In genomic region chr6:120907876-120908597, GRCm38 (mm10) we compare ENCODE assay signal across 7 mouse cellular contexts. TPM values are rescaled to one million over a fixed set of nuclear protein-coding genes. Genes with fewer than 3 reads are reported as not detected.
DNase-seq lines count a peak whose midpoint lies in the region; ATAC-seq and TF ChIP-seq lines count a peak whose summit lies in the region.
"Not testable (repeated sequence)": the region's sequence is repeated elsewhere in the genome, so short reads cannot be mapped to it uniquely, and the experiment has no call there.

No protein-coding gene starts in this region.

- peak; percentile 46; the same call in 1 of the 2 replicates for ATAC-seq in G1E (ENCODE audit: extremely low read depth, insufficient number of reproducible peaks, low FRiP score, poor library complexity, severe bottlenecking)
- ATAC-seq in common myeloid progenitor, adult 5-6 weeks (replicated peaks; ENCODE audit: low read depth, poor library complexity, severe bottlenecking): peak; percentile 54
- ATAC-seq in liver, postnatal 0 days: not testable (repeated sequence)
- ATAC-seq in megakaryocyte progenitor cell, adult 5-6 weeks (replicated peaks; ENCODE audit: poor library complexity): peak; percentile 55
- ATAC-seq in neutrophil, adult 5-6 weeks (ENCODE audit: extremely low read depth, insufficient number of reproducible peaks, low FRiP score, poor library complexity, severe bottlenecking): peak; percentile 42; the same call in 1 of the 2 replicates

- not testable (repeated sequence) for H3K9me3 ChIP-seq in ES-Bruce4 (replicated peaks; ENCODE audit: control insufficient read depth, insufficient read depth, low read length, poor library complexity, severe bottlenecking); G1E (replicated peaks); liver, postnatal 0 days (ENCODE audit: low read length)

- not testable (repeated sequence) for TF ChIP-seq EP300 in ES-Bruce4 (IDR thresholded peaks at IDR 0.05; ENCODE audit: insufficient read depth, low read depth, low read length); liver, postnatal 0 days (IDR thresholded peaks at IDR 0.05; ENCODE audit: low read depth)

- H3K36me3 ChIP-seq in ES-Bruce4 (ENCODE audit: control insufficient read depth, insufficient read depth, low read length, poor library complexity, severe bottlenecking); liver, postnatal 0 days (replicated peaks; ENCODE audit: insufficient read depth, low read length): not testable (repeated sequence)
- peaks cover 86% of the 10 kb centered on the region for H3K36me3 ChIP-seq in G1E (replicated peaks)

- not testable (repeated sequence) for H3K4me1 ChIP-seq in ES-Bruce4 (ENCODE audit: control insufficient read depth, insufficient read depth, low read length)
- peaks cover 47% of the 10 kb centered on the region for H3K4me1 ChIP-seq in G1E (ENCODE audit: insufficient read depth, low read depth, low read length)
- H3K4me1 ChIP-seq in liver, postnatal 0 days (ENCODE audit: insufficient read depth): peaks cover 37% of the 10 kb centered on the region

- not testable (repeated sequence) for DNase-seq in G1E (ENCODE audit: low spot score); liver, postnatal 0 days
- DNase-seq in ZHBTc4 (ENCODE audit: low read depth, low spot score): peak; percentile 56

- not testable (repeated sequence) for H3K27me3 ChIP-seq in ES-Bruce4 (ENCODE audit: control insufficient read depth, insufficient read depth, low read length, poor library complexity, severe bottlenecking); G1E (ENCODE audit: insufficient read depth, low read length); liver, postnatal 0 days (ENCODE audit: insufficient read depth, low read length)

- not testable (repeated sequence) for TF ChIP-seq CTCF in ES-Bruce4 (IDR thresholded peaks at IDR 0.05; ENCODE audit: low read depth, low read length); G1E (IDR thresholded peaks at IDR 0.05; ENCODE audit: low read depth, low read length); liver, postnatal 0 days (IDR thresholded peaks at IDR 0.05; ENCODE audit: low read depth)

- 78% methylated on average over 9 of the region's 10 CpGs for WGBS in liver, postnatal 0 days (ENCODE audit: insufficient replicate concordance)

- H3K27ac ChIP-seq in ES-Bruce4 (ENCODE audit: insufficient read depth, low read length): peak overlapping the region; percentile 62
- H3K27ac ChIP-seq in liver, postnatal 0 days (ENCODE audit: low read depth): peak overlapping the region; percentile 30; the same call in 1 of the 2 replicates

- not testable (repeated sequence) for H3K4me3 ChIP-seq in ES-Bruce4 (ENCODE audit: low read depth, low read length); G1E (ENCODE audit: low read depth, low read length); liver, postnatal 0 days (ENCODE audit: low read depth, low read length)

- H3K4me2 ChIP-seq in liver, postnatal 0 days (ENCODE audit: low read depth, low read length): not testable (repeated sequence)

- not testable (repeated sequence) for TF ChIP-seq POLR2A in ES-Bruce4 (IDR thresholded peaks at IDR 0.05; ENCODE audit: insufficient read depth, low read length)

- not testable (repeated sequence) for H3K9ac ChIP-seq in ES-Bruce4 (ENCODE audit: low read depth, poor library complexity, severe bottlenecking); liver, postnatal 0 days (replicated peaks)

RNA-seq across cellular contexts. Expression of gene Bid, which starts 8.6 kb away (rescaled TPM):
- 43.8 and 45.0 TPM in 2 replicates for polyA plus RNA-seq in ES-Bruce4 (2011; ENCODE audit: insufficient read depth, insufficient read length, low read depth, missing spikeins)
- 64.3 and 68.7 TPM in 2 replicates for total RNA-seq in G1E (2014; fragmentation: Nextera tagmentation)
- 42.8 and 46.0 TPM in 2 replicates for total RNA-seq in G1E (2017)
- polyA plus RNA-seq in G1E (2012): 27.0 and 34.1 TPM in 2 replicates
- 28.1 and 29.7 TPM in 2 replicates for total RNA-seq in common myeloid progenitor, adult 5-6 weeks (2017)
- polyA plus RNA-seq in liver, postnatal 0 days (2015; fragmentation: Nextera tagmentation; extraction: Ambion mirVana): 24.6 and 24.7 TPM in 2 replicates
- total RNA-seq in megakaryocyte progenitor cell, adult 5-6 weeks (2015): 89.7 and 91.0 TPM in 2 replicates
- total RNA-seq in megakaryocyte progenitor cell, adult 5-6 weeks (2017): 51.7 and 55.4 TPM in 2 replicates
- 48.6 and 57.5 TPM in 2 replicates for total RNA-seq in neutrophil, adult 5-6 weeks (2017)
